Mouse (Mus musculus): ENCODE results near the gene Birc5. TPM values are rescaled to one million over a fixed set of nuclear protein-coding genes. Genes with fewer than 3 reads are reported as not detected.

Gene Birc5
- polyA plus RNA-seq, 1 experiment from 2014 or later: 369 TPM

GRCm38 (mm10) chr11:117855975-117856374, 6.9 kb downstream of the Birc5 start:
- H3K27me3 ChIP-seq: peaks cover 27% of the 10 kb centered on the region
- H3K4me1 ChIP-seq (replicated peaks): peaks cover 12% of the 10 kb centered on the region
- H3K27ac ChIP-seq: no peak overlapping the region
- no peak overlapping the region for H3K4me3 ChIP-seq (replicated peaks)
- 85% methylated on average over 1 of the region's 1 CpGs for WGBS
- H3K4me2 ChIP-seq: no peak overlapping the region
- H3K9me3 ChIP-seq: no peaks in the 10 kb centered on the region
- peaks cover 64% of the 10 kb centered on the region for H3K36me3 ChIP-seq
- no peak overlapping the region for H3K9ac ChIP-seq (replicated peaks)
- ATAC-seq (ENCODE audit: insufficient number of reproducible peaks, insufficient read depth, low FRiP score, low TSS enrichment, low read depth): no peak

- Histone ChIP-seq H3K4me3 (replicated peaks) (no peak overlapping the region), H3K4me2 (no peak overlapping the region), H3K36me3 (peaks cover 54% of the 10 kb centered on the region), H3K27me3 (peaks cover 42% of the 10 kb centered on the region), H3K9ac (replicated peaks) (no peak overlapping the region), H3K9me3 (no peaks in the 10 kb centered on the region), H3K4me1 (replicated peaks) (peaks cover 12% of the 10 kb centered on the region), H3K27ac (no peak overlapping the region)
- 94% methylated on average over 10 of the region's 10 CpGs for WGBS
- ATAC-seq (ENCODE audit: insufficient number of reproducible peaks, insufficient read depth, low FRiP score, low TSS enrichment, low read depth): no peak
Observed at GRCm38 (mm10) chr11:117857462-117857861, 8.4 kb downstream of the Birc5 start.

GRCm38 (mm10) chr11:117858392-117858791, 9.3 kb downstream of the Birc5 start:
- H3K27ac ChIP-seq: no peak overlapping the region
- H3K4me3 ChIP-seq (replicated peaks): no peak overlapping the region
- no peak for ATAC-seq (ENCODE audit: insufficient number of reproducible peaks, insufficient read depth, low FRiP score, low TSS enrichment, low read depth)
- peaks cover 45% of the 10 kb centered on the region for H3K36me3 ChIP-seq
- no peaks in the 10 kb centered on the region for H3K9me3 ChIP-seq
- peaks cover 12% of the 10 kb centered on the region for H3K4me1 ChIP-seq (replicated peaks)
- H3K9ac ChIP-seq (replicated peaks): no peak overlapping the region
- H3K4me2 ChIP-seq: no peak overlapping the region
- WGBS: 45% methylated on average over 3 of the region's 3 CpGs
- H3K27me3 ChIP-seq: peaks cover 51% of the 10 kb centered on the region

- Histone ChIP-seq H3K9me3 (no peaks in the 10 kb centered on the region), H3K4me1 (replicated peaks) (peaks cover 14% of the 10 kb centered on the region), H3K4me3 (replicated peaks) (peak within 1 kb of the TSS; percentile 11), H3K27ac (no peak within 1 kb of the TSS), H3K27me3 (peaks cover 67% of the 10 kb centered on the region), H3K4me2 (peak within 1 kb of the TSS; percentile 30), H3K36me3 (peaks cover 23% of the 10 kb centered on the region), H3K9ac (replicated peaks) (peak within 1 kb of the TSS; percentile 23; the same call in 1 of the 2 replicates)
- WGBS: 3% methylated on average over 23 of the region's 23 CpGs
- ATAC-seq (ENCODE audit: insufficient number of reproducible peaks, insufficient read depth, low FRiP score, low TSS enrichment, low read depth): no peak
Observed at GRCm38 (mm10) chr11:117860601-117861000, 11.6 kb downstream of the Birc5 start, which contains the start of gene Tmem235. TSS of gene Tmem235 (plus strand) at chr11:117860752.

GRCm38 (mm10) chr11:117863174-117863856, 14.3 kb downstream of the Birc5 start:
- peaks cover 14% of the 10 kb centered on the region for H3K4me1 ChIP-seq (replicated peaks)
- no peak overlapping the region for H3K4me3 ChIP-seq (replicated peaks)
- no peak overlapping the region for H3K27ac ChIP-seq
- H3K27me3 ChIP-seq: peaks cover 74% of the 10 kb centered on the region
- no peak overlapping the region for H3K9ac ChIP-seq (replicated peaks)
- ATAC-seq (ENCODE audit: insufficient number of reproducible peaks, insufficient read depth, low FRiP score, low TSS enrichment, low read depth): no peak
- no peaks in the 10 kb centered on the region for H3K9me3 ChIP-seq
- no peaks in the 10 kb centered on the region; the same call in 1 of the 2 replicates for H3K36me3 ChIP-seq
- WGBS: 31% methylated on average over 11 of the region's 11 CpGs
- no peak overlapping the region for H3K4me2 ChIP-seq

- H3K9ac ChIP-seq (replicated peaks): no peak overlapping the region; the same call in 1 of the 2 replicates
- no peak overlapping the region for H3K4me2 ChIP-seq
- no peak overlapping the region for H3K4me3 ChIP-seq (replicated peaks)
- H3K36me3 ChIP-seq: no peaks in the 10 kb centered on the region
- peaks cover 59% of the 10 kb centered on the region for H3K27me3 ChIP-seq
- no peak overlapping the region for H3K27ac ChIP-seq
- H3K9me3 ChIP-seq: no peaks in the 10 kb centered on the region
- 52% methylated on average over 2 of the region's 2 CpGs for WGBS
- ATAC-seq (ENCODE audit: insufficient number of reproducible peaks, insufficient read depth, low FRiP score, low TSS enrichment, low read depth): no peak
- peaks cover 12% of the 10 kb centered on the region for H3K4me1 ChIP-seq (replicated peaks)
Observed at GRCm38 (mm10) chr11:117864805-117865204, 15.8 kb downstream of the Birc5 start.

- 49% methylated on average over 6 of the region's 6 CpGs for WGBS
- no peak for ATAC-seq (ENCODE audit: insufficient number of reproducible peaks, insufficient read depth, low FRiP score, low TSS enrichment, low read depth)
- no peaks in the 10 kb centered on the region for H3K9me3 ChIP-seq
- no peak overlapping the region for H3K9ac ChIP-seq (replicated peaks)
- no peak overlapping the region for H3K4me3 ChIP-seq (replicated peaks)
- peaks cover 3% of the 10 kb centered on the region; the same call in 1 of the 2 replicates for H3K4me1 ChIP-seq (replicated peaks)
- no peak overlapping the region for H3K27ac ChIP-seq
- peaks cover 47% of the 10 kb centered on the region for H3K27me3 ChIP-seq
- no peaks in the 10 kb centered on the region for H3K36me3 ChIP-seq
- H3K4me2 ChIP-seq: no peak overlapping the region
Observed at GRCm38 (mm10) chr11:117865988-117866387, 16.9 kb downstream of the Birc5 start.

- no peak for ATAC-seq (ENCODE audit: insufficient number of reproducible peaks, insufficient read depth, low FRiP score, low TSS enrichment, low read depth)
- Histone ChIP-seq H3K36me3 (no peaks in the 10 kb centered on the region), H3K4me2 (no peak overlapping the region), H3K4me3 (replicated peaks) (no peak overlapping the region), H3K4me1 (replicated peaks) (peaks cover 7% of the 10 kb centered on the region; the same call in 1 of the 2 replicates), H3K27me3 (peaks cover 12% of the 10 kb centered on the region; the same call in 1 of the 2 replicates), H3K9me3 (no peaks in the 10 kb centered on the region), H3K9ac (replicated peaks) (peak overlapping the region; percentile 37; the same call in 1 of the 2 replicates), H3K27ac (no peak overlapping the region)
- 39% methylated on average over 12 of the region's 12 CpGs for whole genome bisulfite sequencing
Observed at GRCm38 (mm10) chr11:117870688-117871365, 21.8 kb downstream of the Birc5 start.

- H3K36me3 ChIP-seq: no peaks in the 10 kb centered on the region
- H3K27ac ChIP-seq: no peak overlapping the region
- peaks cover 9% of the 10 kb centered on the region; the same call in 1 of the 2 replicates for H3K27me3 ChIP-seq
- H3K9me3 ChIP-seq: no peaks in the 10 kb centered on the region
- H3K4me3 ChIP-seq (replicated peaks): no peak overlapping the region
- peaks cover 7% of the 10 kb centered on the region; the same call in 1 of the 2 replicates for H3K4me1 ChIP-seq (replicated peaks)
- WGBS: 67% methylated on average over 5 of the region's 5 CpGs
- no peak overlapping the region for H3K4me2 ChIP-seq
- no peak overlapping the region for H3K9ac ChIP-seq (replicated peaks)
- ATAC-seq (ENCODE audit: insufficient number of reproducible peaks, insufficient read depth, low FRiP score, low TSS enrichment, low read depth): no peak
Observed at GRCm38 (mm10) chr11:117871376-117871775, 22.3 kb downstream of the Birc5 start.

GRCm38 (mm10) chr11:117871911-117872584, 23.0 kb downstream of the Birc5 start:
- Histone ChIP-seq H3K36me3 (no peaks in the 10 kb centered on the region), H3K9me3 (no peaks in the 10 kb centered on the region), H3K4me3 (replicated peaks) (no peak overlapping the region), H3K4me1 (replicated peaks) (peaks cover 7% of the 10 kb centered on the region; the same call in 1 of the 2 replicates), H3K27ac (no peak overlapping the region), H3K9ac (replicated peaks) (no peak overlapping the region), H3K4me2 (peak overlapping the region; percentile 95; the same call in 1 of the 2 replicates), H3K27me3 (peaks cover 8% of the 10 kb centered on the region; the same call in 1 of the 2 replicates)
- WGBS: 58% methylated on average over 12 of the region's 12 CpGs
- no peak for ATAC-seq (ENCODE audit: insufficient number of reproducible peaks, insufficient read depth, low FRiP score, low TSS enrichment, low read depth)

Measured in limb, embryonic 12.5 days (tissue).